Mouse (Mus musculus) frontal cortex, postnatal 14 days (tissue): ENCODE data around the gene Taar7e.
"Not testable (repeated sequence)": the region's sequence is repeated elsewhere in the genome, so short reads cannot be mapped to it uniquely, and the experiment has no call there.

ENCODE experiments used
- DNase-seq, 2 experiments: peaks; one replicate each; pipeline ENCODE4 v3.0.0; 2022; ENCODE audit warnings: low spot score in 2 of 2

Taar7e gene

DNA sequence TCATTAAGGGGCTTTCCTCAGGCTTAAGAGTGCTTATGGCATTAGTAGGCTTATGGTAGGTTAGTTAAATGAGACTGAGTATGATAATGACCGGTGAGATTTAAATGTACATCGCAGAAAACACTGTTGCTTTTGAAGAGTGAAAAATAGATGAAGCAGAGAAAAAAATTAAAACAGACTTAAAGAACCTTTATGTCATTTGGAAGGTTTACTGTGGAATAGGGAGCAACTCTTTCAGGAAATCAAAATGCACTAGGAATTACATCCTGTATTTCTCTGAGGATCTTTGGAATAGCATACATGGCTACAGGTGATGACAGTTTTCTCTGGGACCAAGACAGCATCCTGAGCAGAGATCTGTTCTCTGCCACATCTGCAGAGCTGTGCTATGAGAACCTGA lies at the start of gene Taar7e:
Gene Taar7e, plus strand, starts transcription at position 301 of the 400 bp plus-strand sequence.
- DNase-seq = no peak

GRCm38 (mm10) chr10:23993381-23993780 lies 44.0 kb upstream of the Taar7e start, which contains the start of gene Taar7a:
Taar7a (minus strand) TSS chr10:23993481.
- no peak for DNase-seq

DNA sequence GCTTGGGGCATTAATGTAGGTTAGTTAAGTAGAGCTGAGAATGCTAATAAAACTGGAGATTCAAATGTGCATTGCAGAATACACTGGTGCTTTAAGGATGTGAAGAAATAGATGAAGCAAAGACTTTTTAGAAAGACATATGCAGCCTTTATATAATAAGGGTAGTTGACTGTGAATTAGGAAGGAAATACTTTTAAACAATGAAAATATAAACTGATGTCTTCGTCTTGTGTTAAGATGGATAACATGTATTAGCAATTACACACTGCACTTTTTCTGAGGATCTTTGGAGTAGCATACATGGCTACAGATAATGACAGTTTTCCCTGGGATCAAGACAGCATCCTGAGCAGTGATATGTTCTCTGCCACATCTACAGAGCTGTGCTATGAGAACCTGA lies 37.8 kb upstream of the Taar7e start, which contains the start of gene Taar7b:
Gene Taar7b, plus strand, starts transcription at position 301 of the 400 bp plus-strand sequence.
- DNase-seq = no peak

DNA sequence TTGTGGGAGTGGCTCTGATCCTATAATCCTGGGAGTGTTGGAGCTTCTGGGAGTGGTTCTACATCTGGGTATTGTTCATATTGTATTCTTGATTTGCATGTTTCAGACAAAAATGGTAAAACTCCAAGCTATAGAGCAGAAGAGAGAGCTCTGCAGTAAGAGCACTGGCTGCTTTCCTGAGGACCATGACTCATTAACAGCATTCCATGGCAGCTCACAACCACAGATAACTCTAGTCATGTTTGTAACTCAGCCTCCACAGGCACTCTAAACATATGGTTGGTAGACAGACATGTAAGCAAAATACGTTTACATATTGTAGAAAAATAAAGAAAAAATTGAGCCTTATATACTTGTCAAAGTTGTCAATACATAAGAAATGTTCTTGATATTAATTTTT lies 31.0 kb upstream of the Taar7e start:
- no peak for DNase-seq

GRCm38 (mm10) chr10:24007034-24007433 lies 30.4 kb upstream of the Taar7e start:
- DNase-seq = no peak

- no peak for DNase-seq
These were observed 29.3 kb upstream of the Taar7e start for GRCm38 (mm10) chr10:24008143-24008542.

GRCm38 (mm10) chr10:24026922-24027321 lies 10.5 kb upstream of the Taar7e start, which contains the start of gene Taar7d:
Taar7d (plus strand) TSS chr10:24027222.
- no peak for DNase-seq

DNA sequence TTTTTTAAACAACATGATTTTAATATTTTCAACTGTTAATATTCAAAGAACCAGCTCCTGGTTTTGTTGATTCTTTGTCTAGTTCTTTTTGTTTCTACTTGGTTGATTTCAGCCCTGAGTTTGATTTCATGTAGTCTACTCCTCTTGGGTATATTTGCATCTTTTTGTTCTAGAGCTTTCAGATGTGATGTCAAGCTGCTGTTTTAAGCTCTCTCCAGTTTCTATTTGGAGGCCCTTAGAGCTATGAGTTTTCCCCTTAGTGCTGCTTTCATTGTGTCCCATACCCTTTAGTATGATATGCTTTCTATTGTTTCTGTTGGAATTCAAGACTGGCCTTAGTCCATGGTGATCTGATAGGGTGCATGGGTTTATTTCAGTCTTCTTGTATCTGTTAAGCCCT lies 6.1 kb upstream of the Taar7e start:
- DNase-seq = no peak

DNA sequence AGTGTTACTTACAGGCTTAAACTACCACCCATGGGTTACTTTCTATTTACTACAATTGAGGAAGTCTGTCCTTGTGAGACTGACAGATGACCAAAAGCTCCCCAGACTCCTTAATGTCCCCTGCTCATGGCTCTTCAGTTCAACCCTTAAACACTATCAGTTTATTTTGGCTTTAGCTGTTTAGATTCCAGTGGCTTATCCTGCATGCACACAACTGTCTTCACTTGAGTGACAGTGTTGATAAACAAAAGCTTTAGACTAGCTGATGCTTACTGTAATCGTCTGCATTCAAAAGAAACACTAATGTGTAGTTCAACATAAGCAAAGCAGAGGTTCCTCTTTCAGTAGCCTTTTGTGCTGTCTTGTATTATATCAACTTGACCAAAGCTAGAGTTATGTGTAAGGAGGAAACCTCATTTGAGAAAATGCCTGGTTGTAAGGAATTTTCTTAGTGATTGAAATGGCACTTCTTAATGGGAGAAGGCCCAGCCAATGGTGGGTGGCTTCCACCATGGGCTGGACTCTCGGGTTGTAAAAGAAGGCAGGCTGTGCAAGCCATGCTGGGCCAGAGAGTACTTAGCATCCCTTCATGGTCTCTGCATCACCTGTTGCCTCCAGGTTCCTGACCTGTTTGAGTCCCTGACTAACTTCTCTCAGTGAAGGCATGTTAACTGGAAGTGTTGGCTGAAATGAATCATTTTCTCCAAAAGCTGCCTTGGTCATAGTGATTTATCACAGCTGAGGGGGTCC lies 2.9 kb downstream of the Taar7e start:
- no peak for DNase-seq

DNA sequence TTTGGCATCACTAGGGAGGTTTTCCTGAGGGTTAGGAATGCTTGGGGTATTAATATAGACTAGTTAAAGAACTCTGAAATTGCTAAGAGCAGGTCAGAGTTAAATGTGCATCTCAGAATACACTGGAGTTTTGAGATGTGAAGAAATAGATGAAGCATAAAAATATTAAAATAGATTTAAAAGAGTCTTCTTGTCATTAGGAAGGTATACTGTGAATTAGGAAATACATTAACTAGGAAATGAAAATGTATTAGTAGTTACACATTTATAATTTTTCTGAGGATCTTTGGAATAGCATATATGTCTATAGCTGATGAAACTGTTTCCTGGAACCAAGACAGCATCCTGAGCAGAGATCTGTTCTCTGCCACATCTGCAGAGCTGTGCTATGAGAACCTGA lies 11.8 kb downstream of the Taar7e start, which contains the start of gene Taar7f:
Gene Taar7f, plus strand, starts transcription at position 301 of the 400 bp plus-strand sequence.
- DNase-seq = no peak

DNA sequence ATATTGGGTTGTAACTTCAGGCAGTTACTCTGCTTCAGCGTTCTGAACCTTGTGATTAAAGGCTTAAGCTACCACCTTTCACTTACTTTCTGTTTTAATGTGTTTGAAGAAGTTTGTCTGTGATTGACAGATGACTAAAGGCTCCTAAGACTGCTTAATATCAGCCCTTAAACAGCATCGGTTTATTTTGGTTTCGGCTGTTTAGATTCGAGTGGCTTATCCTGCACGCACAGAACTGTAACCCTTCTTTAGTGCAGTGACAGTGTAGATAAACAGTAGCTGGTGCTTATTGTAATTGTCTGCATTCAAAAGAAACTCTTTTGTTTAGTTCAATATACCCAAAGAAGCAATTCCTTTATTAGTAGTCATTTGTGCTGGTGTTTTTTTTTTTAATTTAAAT lies 14.6 kb downstream of the Taar7e start:
- no peak for DNase-seq

DNA sequence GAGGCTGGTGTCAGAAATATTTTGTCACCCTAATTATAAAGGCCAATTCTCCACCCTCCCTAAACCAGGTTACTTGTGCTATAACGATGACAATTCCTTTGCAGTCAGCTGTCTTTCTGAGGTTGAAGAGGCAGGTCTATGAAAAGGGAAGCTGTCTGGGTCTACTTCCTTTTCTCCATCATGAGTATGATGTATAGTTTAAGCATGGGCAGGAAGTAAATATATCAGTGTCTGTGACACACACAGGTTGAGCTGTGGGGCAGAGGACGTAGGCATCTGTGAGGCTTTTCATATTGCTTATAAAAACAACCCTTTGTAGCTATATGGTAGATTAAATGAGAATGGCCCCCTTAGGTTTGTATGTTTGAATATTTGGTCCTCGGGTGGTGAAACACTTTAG lies 21.6 kb downstream of the Taar7e start:
- DNase-seq = no peak

- DNase-seq = not testable (repeated sequence)
These were observed 37.3 kb downstream of the Taar7e start for GRCm38 (mm10) chr10:24074751-24075150.

GRCm38 (mm10) chr10:24076200-24076599 lies 38.8 kb downstream of the Taar7e start, which contains the start of gene Taar8a:
Taar8a (plus strand) TSS chr10:24076500.
- DNase-seq = not testable (repeated sequence)

DNA sequence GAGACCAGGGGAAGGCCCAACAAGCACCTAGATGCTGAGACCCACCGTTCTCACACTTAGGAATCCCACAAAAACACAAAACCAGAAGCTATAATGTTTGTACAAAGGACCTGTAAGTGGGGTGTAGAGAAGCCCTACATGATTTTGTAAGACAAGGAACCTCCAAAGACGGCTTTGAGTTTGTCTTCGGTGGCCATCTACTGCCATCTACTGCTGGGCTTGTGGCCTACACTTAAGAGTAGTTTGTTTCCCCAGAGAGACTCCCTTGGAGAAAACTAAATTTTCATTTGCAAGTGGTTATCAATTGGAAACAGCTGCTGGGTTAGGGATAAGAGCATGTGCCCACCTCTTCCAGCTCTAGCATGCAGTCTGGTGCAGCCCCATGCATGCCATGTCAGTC lies 42.8 kb downstream of the Taar7e start:
- DNase-seq = peak in 1 of 2 experiments; percentile 17

- no peak for DNase-seq
These were observed 48.5 kb downstream of the Taar7e start for GRCm38 (mm10) chr10:24085936-24086335.

- DNase-seq = no peak
These were observed 49.1 kb downstream of the Taar7e start for GRCm38 (mm10) chr10:24086555-24086954.

DNA sequence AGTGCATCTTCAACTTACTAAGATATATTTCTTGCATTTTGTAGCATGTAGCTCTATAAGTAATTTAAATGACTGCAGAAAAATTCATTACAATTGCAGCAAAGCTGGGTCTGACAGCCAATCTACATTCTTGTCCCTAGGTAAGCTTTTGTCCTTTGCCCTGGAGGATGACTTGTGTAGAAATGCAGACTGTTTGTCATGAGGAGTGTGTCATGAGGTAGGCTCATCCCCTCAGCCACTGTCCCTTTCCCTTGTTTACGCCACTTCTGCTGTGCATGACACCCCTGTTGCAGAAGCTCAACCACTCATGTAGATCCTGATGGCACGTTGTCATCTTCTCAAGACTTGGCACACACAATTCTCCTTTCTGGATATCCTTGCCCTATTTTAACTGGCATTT lies 49.8 kb downstream of the Taar7e start:
- no peak for DNase-seq
